Mouse (Mus musculus): ENCODE measurements around the gene Chic2.

Chic2 gene

DNA sequence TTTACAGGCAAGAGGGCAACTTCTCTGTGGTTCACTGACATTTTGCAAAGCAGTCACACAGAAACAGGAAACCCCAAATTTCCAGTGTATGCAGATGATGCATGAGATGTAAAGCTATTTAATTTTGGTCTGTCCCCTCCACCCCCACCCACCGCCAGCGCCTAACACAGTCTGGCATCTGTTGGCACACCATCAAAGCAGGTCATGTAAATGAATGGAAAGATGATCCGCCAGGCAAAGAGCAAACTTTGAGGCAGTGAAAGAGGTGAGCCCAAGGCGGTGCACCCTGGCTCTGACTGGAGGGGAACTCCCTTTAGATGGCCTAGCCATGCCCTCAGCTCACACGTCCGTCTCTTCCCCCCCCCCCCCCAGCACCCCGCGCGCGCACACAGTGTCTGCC, 22.1 kb upstream of the Chic2 start:
- no peak for DNase-seq

DNA sequence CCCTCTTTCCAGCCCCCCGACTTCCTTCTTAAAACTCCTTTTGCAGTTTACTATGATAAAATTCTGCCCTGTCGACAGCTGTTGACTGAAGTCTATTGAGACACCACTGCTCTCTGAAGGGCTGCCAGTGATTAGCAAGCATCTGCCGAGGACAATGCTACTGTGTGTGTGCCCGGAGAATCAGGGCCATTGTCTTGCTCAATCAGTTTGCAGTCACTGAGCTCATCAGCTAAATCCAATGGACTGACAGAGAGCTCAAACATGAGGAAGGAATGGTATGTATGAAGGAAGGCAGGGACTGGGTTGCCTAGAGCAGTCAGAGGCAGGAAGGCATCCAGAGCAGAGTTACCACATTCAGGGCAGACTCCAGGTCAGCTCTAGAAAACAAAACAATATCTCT, 18.6 kb upstream of the Chic2 start:
- DNase-seq = peak; percentile 88

DNA sequence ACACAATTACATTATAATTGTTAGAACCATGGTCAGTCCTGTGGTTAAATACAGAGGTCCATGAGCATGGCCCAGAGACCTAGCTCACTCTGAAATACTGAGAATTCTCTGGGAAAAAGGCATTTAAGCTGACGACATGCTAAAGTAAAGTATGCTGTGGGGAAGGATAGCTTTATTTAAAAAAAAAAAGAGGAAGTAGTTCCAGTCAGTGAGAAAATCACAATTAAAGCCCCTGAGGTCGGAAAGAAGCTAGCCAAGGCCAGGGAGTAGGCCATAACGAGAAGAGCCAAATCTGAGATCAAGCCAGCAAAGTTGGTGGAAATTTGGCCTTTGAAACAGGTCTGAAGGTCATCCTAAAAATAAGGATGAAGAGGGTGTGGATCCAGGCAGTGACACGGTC, 6.5 kb upstream of the Chic2 start:
- no peak for DNase-seq

DNA sequence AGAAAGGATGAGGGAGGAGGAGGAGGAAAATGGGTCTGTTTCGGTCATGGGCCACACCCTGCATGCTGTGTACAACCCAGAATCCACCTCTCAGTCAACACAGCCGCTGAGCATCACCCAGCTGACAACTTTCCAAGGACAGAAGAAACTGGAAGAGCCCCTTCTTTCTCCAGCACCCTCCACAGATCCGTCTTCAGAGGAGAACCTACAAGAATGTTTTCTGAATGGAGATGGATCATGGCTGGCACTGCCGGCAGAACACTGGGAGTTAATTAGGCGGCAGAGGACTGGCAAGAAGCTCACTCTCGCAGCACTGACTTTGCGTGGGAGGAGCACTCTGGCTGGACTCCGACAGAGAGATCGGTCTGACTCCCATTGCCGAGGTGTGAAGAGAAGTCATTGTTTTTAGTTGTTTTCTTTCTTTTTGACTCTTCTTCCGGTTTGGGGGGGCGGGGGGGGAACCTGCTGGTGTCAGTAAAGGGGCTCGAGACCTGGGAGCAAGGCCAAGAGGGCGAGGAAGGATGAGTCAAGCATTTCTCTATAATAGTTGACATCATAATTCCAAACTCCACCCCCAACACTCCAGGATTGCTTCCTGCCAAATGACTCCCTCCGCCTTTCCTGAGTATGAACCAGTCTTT, 2.2 kb upstream of the Chic2 start:
- no peak for DNase-seq

DNA sequence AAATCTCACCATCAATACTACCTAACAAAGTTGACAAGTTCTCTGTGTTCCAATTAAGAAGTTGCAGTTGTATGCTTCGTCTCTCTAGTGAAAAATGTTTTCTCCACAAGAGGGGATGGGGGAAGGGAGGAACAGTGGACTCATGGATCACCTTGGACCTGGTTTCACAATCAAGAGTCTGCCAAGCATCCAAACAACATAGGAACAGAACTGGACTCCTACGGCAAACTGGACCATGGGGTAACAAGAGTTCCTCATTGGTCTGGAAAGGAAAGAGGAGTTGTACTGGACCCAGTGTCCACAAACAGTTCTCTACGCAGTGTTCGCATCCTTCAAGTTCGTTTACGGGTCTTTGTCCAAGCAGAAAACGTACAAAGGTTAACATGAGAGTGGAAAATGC, 797 bp upstream of the Chic2 start:
- no peak for DNase-seq

GRCm38 (mm10) chr5:75043621-75044301, 813 bp downstream of the Chic2 start:
- DNase-seq = peak; percentile 50

DNA sequence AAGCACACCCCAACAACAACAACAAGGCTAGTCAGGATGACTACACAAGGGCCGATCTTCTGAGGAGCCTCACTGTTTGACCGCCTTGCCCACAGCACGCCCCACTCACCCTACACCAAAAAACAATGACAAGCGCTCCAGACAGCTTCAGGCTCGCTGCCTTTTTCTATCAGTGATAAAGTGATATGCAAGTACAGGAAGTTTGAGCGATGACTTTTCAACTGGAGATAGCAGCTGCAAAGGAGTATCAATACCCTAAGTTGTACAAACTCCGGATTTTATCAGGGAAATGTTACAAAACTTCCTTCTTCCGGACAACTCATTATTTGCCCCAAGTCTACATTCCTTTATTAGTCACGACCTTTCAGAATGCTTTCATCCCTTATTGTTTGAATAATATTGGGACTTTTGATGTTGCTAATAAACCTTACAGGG, 1.5 kb downstream of the Chic2 start:
- no peak for DNase-seq

DNA sequence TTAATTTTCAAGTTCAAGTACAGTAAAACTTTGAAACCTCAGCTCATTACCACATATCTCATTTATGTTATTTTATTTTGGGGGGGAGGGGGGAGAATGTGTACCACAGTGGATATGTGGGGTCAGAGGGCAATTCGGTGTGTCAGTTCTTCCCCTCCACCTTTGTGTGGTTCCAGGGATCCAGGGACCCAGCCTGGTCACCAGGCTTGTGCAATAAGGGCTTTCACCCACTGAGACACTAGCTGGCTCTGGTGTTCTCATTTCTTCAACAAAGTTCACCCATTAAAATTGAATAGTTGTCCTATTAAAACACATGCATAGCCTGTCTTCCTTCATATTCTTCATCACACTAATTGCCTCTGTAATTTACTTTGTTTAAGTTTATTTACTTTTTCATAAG, 5.3 kb downstream of the Chic2 start:
- DNase-seq = no peak

GRCm38 (mm10) chr5:75035475-75035874, 9.1 kb downstream of the Chic2 start:
- no peak for DNase-seq

DNA sequence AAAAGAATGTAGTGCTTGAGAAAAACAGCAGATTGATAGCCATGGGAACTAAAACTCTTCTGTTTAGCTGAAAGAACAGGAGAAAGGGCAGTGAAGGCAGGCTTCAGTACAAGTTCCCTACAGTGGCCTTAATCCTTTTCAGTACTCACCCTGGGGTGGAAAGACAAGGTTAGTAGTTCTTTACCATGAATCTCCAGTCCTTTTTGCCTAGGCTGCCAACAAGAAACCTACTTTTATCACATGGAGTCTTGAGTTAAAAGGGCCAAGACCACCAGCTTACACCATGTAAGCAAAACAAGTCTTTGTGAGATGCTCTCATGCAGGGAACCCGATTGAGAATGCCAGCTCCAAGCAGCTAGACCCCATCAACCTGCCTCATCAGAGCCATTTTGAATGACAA, 29.8 kb downstream of the Chic2 start:
- no peak for DNase-seq

GRCm38 (mm10) chr5:75012771-75013421, 31.7 kb downstream of the Chic2 start:
- DNase-seq = peak; percentile 2

DNA sequence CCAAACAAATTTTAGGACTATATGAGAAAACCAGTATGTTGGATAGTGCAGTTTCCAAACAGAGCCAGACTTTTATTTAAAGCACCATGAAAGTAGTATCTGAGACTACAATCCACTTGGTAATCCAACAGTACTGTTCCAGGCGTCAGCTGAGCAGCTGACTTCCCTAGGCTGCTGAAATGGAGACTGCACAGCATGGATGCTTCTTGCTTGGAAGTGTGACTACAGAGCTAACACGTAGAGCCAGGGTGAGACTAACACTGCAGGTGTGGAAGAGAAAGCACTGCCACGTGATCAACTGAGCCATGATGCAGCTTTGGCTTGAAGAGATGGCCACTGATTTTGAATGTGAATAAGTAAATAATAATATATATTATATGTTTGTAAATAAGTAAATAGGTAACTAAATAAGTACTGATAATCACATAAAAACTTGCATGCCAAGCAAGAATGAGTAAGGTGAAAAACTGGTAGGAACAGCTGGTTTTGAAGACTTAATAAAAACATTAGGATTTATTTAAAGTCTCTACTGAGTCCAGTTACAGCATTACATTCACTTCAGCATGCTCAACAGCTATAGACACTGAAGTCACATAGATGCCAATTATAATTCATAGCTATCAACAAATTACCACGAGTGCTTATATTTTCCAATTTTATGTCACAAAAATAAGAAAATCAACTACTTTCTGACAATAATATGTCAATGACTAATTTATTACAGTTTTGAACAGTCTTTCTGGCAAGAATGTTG, 32.4 kb downstream of the Chic2 start:
- DNase-seq = peak; percentile 6

- DNase-seq = no peak
Measured at GRCm38 (mm10) chr5:75004755-75005154, 39.8 kb downstream of the Chic2 start.

- no peak for DNase-seq
Measured at GRCm38 (mm10) chr5:75002109-75002508, 42.5 kb downstream of the Chic2 start.

- peak; percentile 66 for DNase-seq
Measured at GRCm38 (mm10) chr5:74998716-74999512, 45.7 kb downstream of the Chic2 start.

DNA sequence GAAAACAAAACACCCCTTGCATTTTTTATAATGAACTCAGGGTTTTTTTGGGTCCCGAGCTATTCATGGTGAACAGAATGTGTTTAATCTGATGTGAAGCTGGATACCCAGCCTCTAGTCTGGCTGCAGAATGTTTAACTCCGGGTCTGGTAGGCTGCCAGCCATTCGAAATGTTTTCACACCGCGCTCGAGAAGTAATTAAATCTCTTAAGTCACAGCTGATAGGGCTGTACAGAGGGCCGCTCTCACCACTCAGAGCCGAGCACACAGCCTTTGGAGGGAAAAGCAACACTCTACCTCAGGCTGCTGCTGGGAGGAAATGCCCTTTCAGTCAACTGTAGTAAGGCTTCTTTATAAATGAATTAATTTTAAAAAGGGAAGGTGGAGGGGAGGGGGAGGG, 49.6 kb downstream of the Chic2 start:
- no peak for DNase-seq

DNA sequence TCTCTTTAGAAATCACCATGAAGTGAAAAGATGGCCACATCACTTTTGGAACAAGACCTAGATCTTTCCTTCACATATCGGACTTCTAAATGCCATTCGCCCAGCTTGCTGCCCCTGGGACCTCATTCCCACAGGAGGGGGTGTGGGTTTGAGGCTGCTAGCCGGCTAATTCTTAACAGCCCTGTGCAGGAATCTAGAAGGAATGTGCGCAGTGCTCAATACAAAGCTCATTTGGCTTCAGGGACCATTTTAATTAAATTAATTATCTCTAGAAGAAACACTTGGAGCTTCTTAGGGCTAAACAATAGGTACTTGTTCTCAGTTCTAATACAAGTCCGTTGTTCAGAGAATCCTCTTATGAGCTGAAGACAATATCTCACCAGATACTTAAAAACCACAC, 60.5 kb downstream of the Chic2 start:
- DNase-seq = peak; percentile 86

DNA sequence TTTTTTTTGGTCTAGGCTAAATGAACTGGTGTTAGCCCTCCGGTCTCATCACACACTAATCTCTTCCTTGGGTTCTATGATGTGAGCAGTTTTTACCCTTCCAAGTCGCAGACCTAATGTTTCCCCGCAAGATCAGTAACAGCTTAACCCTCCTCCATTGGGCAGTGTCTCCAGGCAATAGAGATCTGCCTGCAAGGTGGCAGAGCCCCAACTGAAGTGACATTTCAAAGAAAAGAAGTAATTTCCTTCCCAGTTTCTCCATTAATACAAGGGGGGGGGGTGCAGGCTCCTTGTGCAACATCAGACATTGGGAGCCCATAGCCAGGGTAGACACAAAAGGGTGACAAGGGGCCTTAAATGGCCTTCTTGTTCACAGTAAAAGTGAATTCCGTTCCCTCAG, 64.0 kb downstream of the Chic2 start:
- DNase-seq = peak; percentile 14

DNA sequence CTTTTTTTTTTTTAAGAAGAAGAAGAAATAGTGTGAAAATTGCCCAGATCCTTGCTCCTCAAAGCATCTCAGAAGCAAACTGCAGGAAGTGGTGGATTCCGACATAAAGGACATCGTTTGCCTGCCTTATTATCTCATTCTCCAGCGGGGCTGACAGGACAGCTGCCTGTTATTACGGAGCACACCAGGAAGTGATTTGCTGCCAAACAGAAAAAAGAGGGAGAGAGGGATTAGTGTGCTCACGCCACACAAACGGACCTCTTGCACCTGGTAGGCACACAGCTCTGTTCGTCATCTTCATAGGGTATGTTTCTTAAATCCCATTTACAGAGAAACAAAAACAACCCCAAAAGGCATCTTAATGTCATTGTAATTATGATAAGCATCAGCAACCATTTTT, 64.4 kb downstream of the Chic2 start:
- peak; percentile 60 for DNase-seq

- peak; percentile 24 for DNase-seq
Measured at GRCm38 (mm10) chr5:74979586-74979985, 65.0 kb downstream of the Chic2 start.

GRCm38 (mm10) chr5:74975507-74975906, 69.1 kb downstream of the Chic2 start:
- no peak for DNase-seq

- peak; percentile 56 for DNase-seq
Measured at GRCm38 (mm10) chr5:74974726-74975411, 69.7 kb downstream of the Chic2 start.
